Mouse (Mus musculus): Measurements from ENCODE around the gene Brsk2.

The Brsk2 gene

GRCm38 (mm10) chr7:141955565-141956173 lies 6.1 kb downstream of the Brsk2 start:
- DNase-seq (ENCODE audit: extremely low spot score) = no peak

DNA sequence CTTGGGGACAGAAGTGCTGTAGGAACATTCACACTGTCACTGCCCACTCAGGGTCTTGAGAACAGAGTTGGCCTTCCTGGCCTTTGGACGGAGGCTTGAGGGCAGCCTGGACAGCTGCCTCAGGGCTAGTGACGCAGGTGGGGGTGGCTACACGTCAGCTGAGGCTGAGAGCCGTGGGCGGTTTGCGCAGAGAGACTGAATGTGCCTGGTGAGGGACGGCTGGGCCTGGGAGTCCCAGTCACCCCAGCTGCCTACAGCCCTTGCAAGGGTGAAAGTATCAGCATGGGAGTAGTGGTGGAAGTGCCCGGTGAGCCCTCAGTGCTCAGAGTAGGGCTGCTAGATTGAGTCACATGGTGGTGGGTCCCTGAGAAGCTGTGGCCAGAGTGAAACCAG lies 6.6 kb downstream of the Brsk2 start:
- DNase-seq (ENCODE audit: extremely low spot score) = no peak

DNA sequence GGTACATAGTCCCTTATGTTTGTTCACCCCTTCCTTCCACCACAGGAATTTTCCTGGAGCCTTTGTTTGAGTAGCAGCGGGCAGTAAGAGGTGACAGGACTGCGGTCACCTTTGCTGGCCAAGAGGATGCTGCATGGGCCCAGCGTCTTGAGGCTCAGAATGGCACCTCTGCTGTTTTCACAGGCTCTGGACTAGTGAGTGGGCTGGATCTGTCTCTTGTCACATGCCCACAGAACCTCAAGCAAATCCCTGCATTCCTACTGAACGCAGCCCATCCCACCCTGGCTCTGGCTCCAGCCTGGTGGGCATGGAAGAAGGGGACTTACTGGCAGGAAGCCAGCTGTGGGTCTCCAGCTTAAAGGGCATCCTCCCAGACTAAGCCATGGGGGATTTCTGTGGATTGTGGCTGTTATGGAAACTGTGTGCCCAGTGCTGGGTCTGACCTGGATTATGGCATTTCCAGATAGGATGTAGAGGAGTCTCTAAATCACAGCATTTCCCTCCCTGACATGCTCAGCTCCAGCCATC lies 8.0 kb downstream of the Brsk2 start:
- no peak for DNase-seq (ENCODE audit: extremely low spot score)

DNA sequence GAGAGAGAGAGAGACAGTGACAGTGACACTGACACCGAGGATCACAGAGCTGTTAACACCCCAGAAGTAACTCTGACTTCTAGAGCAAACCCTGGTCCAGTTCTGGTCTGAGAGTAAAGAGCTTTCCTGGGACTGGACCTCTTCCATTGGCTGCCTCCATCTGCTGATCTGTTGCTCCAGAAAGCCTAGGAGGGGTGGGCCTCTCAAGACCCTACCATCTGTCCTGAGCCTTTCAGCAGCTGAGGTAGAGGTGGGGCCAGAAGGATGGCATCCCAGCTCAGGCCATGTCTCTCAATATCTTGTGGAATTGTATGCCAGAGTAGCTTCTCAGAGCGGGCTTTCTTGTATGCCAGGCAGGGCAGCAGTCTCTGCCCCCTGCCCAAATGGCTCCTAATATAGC lies 8.7 kb downstream of the Brsk2 start:
- DNase-seq (ENCODE audit: extremely low spot score) = no peak

- DNase-seq (ENCODE audit: extremely low spot score) = no peak
Observed at GRCm38 (mm10) chr7:141959133-141959532, 9.6 kb downstream of the Brsk2 start.

DNA sequence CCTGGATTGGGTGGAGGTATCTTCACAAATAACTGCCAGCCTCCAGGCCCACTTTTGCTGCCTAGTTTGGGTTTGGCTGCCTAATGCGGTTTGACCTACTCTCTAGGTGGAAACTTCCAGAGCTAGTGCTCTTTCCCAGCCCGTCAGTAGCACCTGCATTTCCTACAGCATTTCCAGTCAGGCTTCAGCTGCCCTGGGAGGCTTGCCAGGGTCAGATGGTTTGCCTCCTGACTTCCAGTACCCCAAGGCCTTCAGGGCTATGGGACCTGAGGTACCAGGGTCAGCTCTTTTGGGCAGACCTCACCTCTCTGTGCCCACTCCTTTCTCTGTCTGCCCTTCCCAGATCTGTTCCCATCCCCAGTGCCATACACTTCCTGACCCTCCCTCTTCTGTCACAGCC lies 11.4 kb downstream of the Brsk2 start:
- no peak for DNase-seq (ENCODE audit: extremely low spot score)

- DNase-seq (ENCODE audit: extremely low spot score) = no peak
Observed at GRCm38 (mm10) chr7:141961491-141961890, 11.9 kb downstream of the Brsk2 start.

GRCm38 (mm10) chr7:141962521-141962920 lies 13.0 kb downstream of the Brsk2 start:
- no peak for DNase-seq (ENCODE audit: extremely low spot score)

GRCm38 (mm10) chr7:141966281-141966680 lies 16.7 kb downstream of the Brsk2 start:
- DNase-seq (ENCODE audit: extremely low spot score) = no peak

DNA sequence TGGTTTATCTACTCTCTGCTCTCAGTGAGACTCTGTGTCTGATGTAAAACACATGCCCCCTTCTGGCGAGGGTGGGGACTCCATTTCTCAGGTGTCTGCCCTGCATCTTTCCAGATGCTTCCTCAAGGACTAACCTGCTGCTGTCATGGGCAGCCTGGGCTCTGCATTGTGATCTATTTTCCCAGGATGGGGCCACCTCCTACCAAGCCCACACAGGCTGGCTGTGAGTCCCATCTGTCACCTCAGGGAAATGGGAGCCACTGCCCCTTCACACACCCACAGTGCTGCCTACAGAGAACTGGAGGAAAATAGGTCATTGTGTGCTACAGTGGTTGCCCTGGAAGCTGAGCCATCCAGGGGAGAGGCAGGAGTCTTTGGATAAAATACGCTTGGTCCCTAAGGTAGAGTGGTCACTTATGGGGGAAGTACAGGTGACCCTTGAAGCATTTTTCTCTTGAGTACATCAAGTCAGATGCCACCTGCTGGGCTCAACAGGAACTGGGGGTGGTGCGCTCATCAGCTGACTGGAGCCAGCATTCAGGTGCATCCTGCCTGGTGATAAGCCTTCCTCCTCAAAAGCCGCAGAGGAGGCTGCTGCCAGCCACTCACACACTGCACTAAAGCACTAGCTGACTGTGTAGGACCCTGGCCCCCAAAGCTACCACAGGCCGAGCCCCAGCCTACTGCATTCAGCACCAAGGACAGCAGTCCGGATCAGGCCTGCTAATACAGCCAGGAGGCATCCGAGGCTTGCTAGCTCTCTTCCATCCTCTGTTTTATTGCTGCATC lies 23.5 kb downstream of the Brsk2 start:
- peak; percentile 65 for DNase-seq (ENCODE audit: extremely low spot score)

DNA sequence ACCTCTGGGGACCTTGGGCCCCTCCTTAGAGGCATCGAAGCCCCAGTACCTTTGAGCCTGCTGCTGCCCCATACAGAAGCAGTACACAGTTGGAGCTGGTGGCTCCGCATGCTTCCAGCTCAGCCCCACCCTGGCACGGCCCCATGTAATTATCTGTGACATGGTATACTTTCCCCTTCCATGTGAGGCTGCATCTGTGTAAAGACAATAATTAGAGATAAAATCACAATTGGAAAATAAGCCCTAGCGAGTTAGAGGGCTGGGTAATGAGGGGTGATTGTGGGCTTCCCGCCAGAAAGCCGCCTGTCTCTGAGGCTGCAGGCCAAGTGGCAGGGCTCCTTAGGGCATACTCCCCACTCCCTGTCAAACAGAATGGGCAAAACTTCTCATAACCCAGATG lies 28.5 kb downstream of the Brsk2 start:
- no peak for DNase-seq (ENCODE audit: extremely low spot score)

DNA sequence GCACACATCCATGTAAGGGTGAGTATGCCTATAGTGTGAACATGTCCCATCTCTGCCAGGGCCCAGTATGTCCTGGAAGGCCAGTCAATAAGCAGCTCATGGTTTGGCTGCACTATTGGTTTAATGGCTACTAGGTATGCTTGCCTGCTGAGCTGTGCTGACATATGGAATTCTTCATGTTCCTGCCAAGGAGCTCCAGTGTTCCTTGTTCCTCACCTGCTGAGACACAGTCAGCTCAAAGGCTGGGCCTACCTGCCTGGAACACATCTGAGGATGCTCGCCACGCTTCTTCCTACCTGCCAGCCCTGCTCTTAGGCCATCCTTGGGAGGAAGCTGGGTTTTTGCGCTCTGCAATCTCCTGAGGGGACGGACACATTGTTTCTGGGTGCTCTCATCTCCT lies 29.7 kb downstream of the Brsk2 start:
- no peak for DNase-seq (ENCODE audit: extremely low spot score)

DNA sequence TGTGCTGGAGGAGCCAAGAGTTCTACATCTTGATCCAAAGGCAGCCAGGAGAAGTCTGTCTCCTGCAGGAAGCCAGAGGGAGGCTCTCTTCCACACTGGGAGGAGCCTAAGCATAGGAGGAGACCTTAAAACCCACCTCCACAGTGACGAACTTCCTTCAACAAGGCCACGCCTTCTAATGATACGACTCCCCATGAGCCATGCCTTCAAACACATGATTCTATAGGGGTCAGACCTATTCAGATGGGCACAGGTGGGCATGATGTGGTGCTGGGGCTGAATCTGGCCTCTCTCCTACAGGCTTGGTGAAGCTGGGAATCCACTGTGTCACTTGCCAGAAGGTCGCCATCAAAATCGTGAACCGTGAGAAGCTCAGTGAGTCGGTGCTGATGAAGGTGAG lies 31.7 kb downstream of the Brsk2 start:
- no peak for DNase-seq (ENCODE audit: extremely low spot score)

GRCm38 (mm10) chr7:141988314-141988806 lies 38.8 kb downstream of the Brsk2 start:
- no peak for DNase-seq (ENCODE audit: extremely low spot score)

- DNase-seq (ENCODE audit: extremely low spot score) = no peak
Observed at GRCm38 (mm10) chr7:141991183-141991582, 41.6 kb downstream of the Brsk2 start.

- DNase-seq (ENCODE audit: extremely low spot score) = no peak
Observed at GRCm38 (mm10) chr7:141994121-141994520, 44.6 kb downstream of the Brsk2 start.

DNA sequence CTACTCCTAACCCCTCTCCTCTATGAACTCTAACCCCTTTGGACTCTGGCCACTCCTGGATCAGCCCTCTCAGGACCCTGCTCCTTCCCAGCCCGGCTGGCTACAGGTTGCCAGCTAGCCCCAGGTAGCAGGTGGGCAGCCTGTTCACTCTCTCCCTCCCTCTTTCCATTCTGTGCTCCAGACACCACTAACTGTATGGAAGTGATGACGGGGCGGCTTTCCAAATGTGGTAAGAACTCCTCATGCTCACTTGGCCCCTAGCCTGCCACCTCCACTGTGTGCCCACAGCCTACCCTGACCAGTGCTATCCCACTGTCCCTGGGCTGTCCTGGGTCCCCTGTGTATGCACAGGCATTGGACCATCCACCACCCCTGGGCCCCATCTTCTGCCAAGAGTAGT lies 51.1 kb downstream of the Brsk2 start:
- no peak for DNase-seq (ENCODE audit: extremely low spot score)

GRCm38 (mm10) chr7:142001597-142002340 lies 52.2 kb downstream of the Brsk2 start:
- DNase-seq (ENCODE audit: extremely low spot score) = no peak

DNA sequence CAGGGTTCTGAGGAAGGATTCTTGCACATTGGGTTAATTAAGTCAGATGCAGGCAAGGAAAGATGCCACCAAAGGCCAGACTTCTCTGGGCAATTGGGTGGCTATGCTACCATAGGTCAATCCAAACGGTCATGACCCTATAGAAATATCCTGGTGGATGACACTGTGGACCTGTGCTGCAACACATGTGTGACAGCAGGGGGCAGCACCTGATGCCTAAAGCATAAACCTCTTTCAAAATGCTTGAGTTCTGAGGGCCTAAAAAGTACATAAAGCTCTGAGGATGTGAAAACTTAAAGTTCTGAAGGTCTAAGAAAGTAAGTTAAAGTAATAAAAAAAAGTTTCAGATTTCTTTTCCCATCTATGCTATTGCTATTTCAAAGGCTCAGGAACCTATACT lies 67.0 kb downstream of the Brsk2 start:
- peak; percentile 41 for DNase-seq (ENCODE audit: extremely low spot score)

DNA sequence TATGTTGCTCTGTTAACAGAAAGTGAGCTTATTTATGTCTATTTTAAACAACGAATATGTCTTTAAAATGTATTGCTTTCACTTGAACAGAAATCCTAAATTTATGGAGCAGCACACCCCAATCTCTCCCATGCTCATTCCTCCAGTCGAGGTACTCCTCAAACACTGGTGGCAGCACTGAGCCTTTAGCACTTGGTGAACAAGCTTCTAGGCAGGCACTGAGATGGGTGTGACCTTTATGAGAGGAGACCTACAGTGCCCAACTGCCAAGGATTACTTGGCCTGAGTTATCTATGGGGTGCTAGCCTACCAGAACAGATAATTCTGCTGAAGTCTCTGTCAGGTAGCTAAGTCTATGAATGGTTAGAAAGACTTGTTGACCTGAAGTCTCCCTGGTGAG lies 70.1 kb downstream of the Brsk2 start:
- no peak for DNase-seq (ENCODE audit: extremely low spot score)

- no peak for DNase-seq (ENCODE audit: extremely low spot score)
Observed at GRCm38 (mm10) chr7:142020827-142021226, 71.3 kb downstream of the Brsk2 start.

DNA sequence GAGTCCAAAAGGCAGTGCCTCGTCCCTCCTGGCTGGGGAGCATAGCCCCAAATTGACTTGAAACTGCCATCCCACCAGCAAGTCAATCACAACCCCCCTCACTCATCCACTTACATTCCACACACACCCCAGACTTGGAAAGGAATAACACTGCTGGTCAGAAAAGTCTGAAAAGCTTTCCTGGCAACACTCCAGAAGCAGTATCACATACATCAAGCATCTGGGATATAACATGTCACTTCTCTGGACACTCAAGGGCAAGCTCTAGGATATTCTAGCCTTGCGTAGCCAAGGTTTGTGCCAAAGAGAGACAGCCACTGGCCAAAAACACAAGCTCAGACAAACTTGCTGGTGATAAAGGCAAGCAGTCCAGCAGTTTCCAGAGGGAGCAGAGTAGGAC lies 75.6 kb downstream of the Brsk2 start:
- DNase-seq (ENCODE audit: extremely low spot score) = no peak
